Mouse (Mus musculus) kidney, adult 2 months (tissue): ENCODE results near the gene Dnajc14. TPM values are rescaled to one million over a fixed set of nuclear protein-coding genes. Genes with fewer than 3 reads are reported as not detected.
"Not testable (repeated sequence)": the region's sequence is repeated elsewhere in the genome, so short reads cannot be mapped to it uniquely, and the experiment has no call there.

Experiments used
- DNase-seq: peaks from one replicate; pipeline ENCODE4 v3.0.0; 2021
- H3K27ac ChIP-seq: fragments of 200-500 bp; 2 replicates; pipeline ENCODE4 v1.5.1; 2012; ENCODE audit warnings: low read depth, low read length, control low read depth, inconsistent platforms; ENCODE audit not compliant: insufficient read depth
- H3K27me3 ChIP-seq: fragments of 200-500 bp; replicated peaks from 2 replicates; pipeline ENCODE4 v1.6.1; 2012; ENCODE audit warnings: mild to moderate bottlenecking, moderate library complexity, low read length, inconsistent platforms; ENCODE audit not compliant: control insufficient read depth, insufficient read depth
- H3K36me3 ChIP-seq: fragments of 200-500 bp; 2 replicates; pipeline ENCODE4 v1.6.1; 2012; ENCODE audit warnings: mild to moderate bottlenecking, moderate library complexity, low read length, inconsistent platforms; ENCODE audit not compliant: control insufficient read depth, insufficient read depth
- H3K4me1 ChIP-seq: fragments of 200-500 bp; 2 replicates; pipeline ENCODE4 v1.6.1; 2011; ENCODE audit warnings: low read length; ENCODE audit not compliant: control insufficient read depth, insufficient read depth
- H3K4me3 ChIP-seq: fragments of 200-500 bp; 2 replicates; pipeline ENCODE4 v1.5.1; 2011; ENCODE audit warnings: mild to moderate bottlenecking, low read depth, low read length, control low read depth; ENCODE audit not compliant: insufficient read depth
- CTCF ChIP-seq: fragments of 200-500 bp; conservative IDR thresholded peaks from 2 replicates; pipeline ENCODE4 v1.5.1; 2011; ENCODE audit warnings: low read depth, mild to moderate bottlenecking, control low read depth, low read length, moderate library complexity, mixed read lengths; ENCODE audit not compliant: insufficient read depth, insufficient read length
- POLR2A ChIP-seq: fragments of 200-500 bp; IDR thresholded peaks from one replicate; pipeline ENCODE4 v1.6.1; 2011; ENCODE audit warnings: low read depth, low read length, control low read depth
- WGBS: fragments of 180-500 bp; shearing (Covaris S2); methylation state at CpG from one replicate; pipeline ENCODE4 v1.1.7; 2018; 5-methylcytosine and 5-hydroxymethylcytosine counted together
- polyA plus RNA-seq: library from polyadenylated mRNA; depleted of rRNA; stranded (reverse); fragments of >200 nt; gene quantifications from 2 replicates; pipeline ENCODE4 v1.2.3, GENCODE M21; 2012

The Dnajc14 gene
- polyA plus RNA-seq, 1 experiment = 17.3 TPM

- H3K27me3 ChIP-seq = no peaks in the 10 kb centered on the region
- DNase-seq = no peak
- peaks cover 3% of the 10 kb centered on the region; the same call in 1 of the 2 replicates for H3K4me1 ChIP-seq
- no peak overlapping the region for H3K4me3 ChIP-seq
- no peak overlapping the region for H3K27ac ChIP-seq
- no peak for TF ChIP-seq POLR2A
- no peak for TF ChIP-seq CTCF
- no peaks in the 10 kb centered on the region; the same call in 1 of the 2 replicates for H3K36me3 ChIP-seq
- WGBS = 79% methylated on average over 4 of the region's 4 CpGs
These were observed 16.4 kb downstream of the Dnajc14 start for GRCm38 (mm10) chr10:128820217-128820616.

GRCm38 (mm10) chr10:128821358-128822056 lies 17.6 kb downstream of the Dnajc14 start, which contains the start of gene Ormdl2:
Gene Ormdl2 (minus strand): TSS chr10:128821645.
- peak within 1 kb of the TSS; percentile 81 for H3K4me3 ChIP-seq
- DNase-seq = peak; percentile 100
- no peaks in the 10 kb centered on the region for H3K27me3 ChIP-seq
- no peaks in the 10 kb centered on the region; the same call in 1 of the 2 replicates for H3K36me3 ChIP-seq
- TF ChIP-seq POLR2A = peak; percentile 26
- no peak for TF ChIP-seq CTCF
- H3K27ac ChIP-seq = peak within 1 kb of the TSS; percentile 54; the same call in 1 of the 2 replicates
- peaks cover 3% of the 10 kb centered on the region; the same call in 1 of the 2 replicates for H3K4me1 ChIP-seq
- under 1% methylated on average over 46 of the region's 46 CpGs for WGBS

GRCm38 (mm10) chr10:128822135-128822534 lies 18.3 kb downstream of the Dnajc14 start:
- peak overlapping the region; percentile 81 for H3K4me3 ChIP-seq
- H3K27me3 ChIP-seq = no peaks in the 10 kb centered on the region
- no peak for DNase-seq
- WGBS = 2% methylated on average over 13 of the region's 13 CpGs
- no peaks in the 10 kb centered on the region; the same call in 1 of the 2 replicates for H3K36me3 ChIP-seq
- TF ChIP-seq CTCF = no peak
- TF ChIP-seq POLR2A = no peak
- peaks cover 3% of the 10 kb centered on the region; the same call in 1 of the 2 replicates for H3K4me1 ChIP-seq
- H3K27ac ChIP-seq = peak overlapping the region; percentile 54; the same call in 1 of the 2 replicates

GRCm38 (mm10) chr10:128823087-128823486 lies 19.2 kb downstream of the Dnajc14 start:
- H3K27ac ChIP-seq, H3K4me3 ChIP-seq, H3K36me3 ChIP-seq, DNase-seq, H3K4me1 ChIP-seq, H3K27me3 ChIP-seq: not testable (repeated sequence)
- 77% methylated on average over 4 of the region's 4 CpGs for WGBS

GRCm38 (mm10) chr10:128823821-128824220 lies 20.0 kb downstream of the Dnajc14 start:
- Histone ChIP-seq H3K4me1 (peaks cover 3% of the 10 kb centered on the region; the same call in 1 of the 2 replicates), H3K4me3 (no peak overlapping the region), H3K36me3 (no peaks in the 10 kb centered on the region; the same call in 1 of the 2 replicates), H3K27me3 (no peaks in the 10 kb centered on the region), H3K27ac (no peak overlapping the region)
- DNase-seq = no peak
- 92% methylated on average over 9 of the region's 9 CpGs for WGBS
- no peak for TF ChIP-seq CTCF
- no peak for TF ChIP-seq POLR2A

- Histone ChIP-seq H3K27ac (no peak overlapping the region), H3K27me3 (no peaks in the 10 kb centered on the region), H3K4me3 (no peak overlapping the region), H3K4me1 (no peaks in the 10 kb centered on the region), H3K36me3 (peaks cover 3% of the 10 kb centered on the region)
- DNase-seq = no peak
- TF ChIP-seq CTCF (no peak), POLR2A (no peak)
These were observed 33.5 kb downstream of the Dnajc14 start for GRCm38 (mm10) chr10:128837400-128837799.

- no peak overlapping the region for H3K4me3 ChIP-seq
- H3K4me1 ChIP-seq = no peaks in the 10 kb centered on the region
- no peak for TF ChIP-seq CTCF
- TF ChIP-seq POLR2A = no peak
- no peak for DNase-seq
- no peak overlapping the region for H3K27ac ChIP-seq
- peaks cover 8% of the 10 kb centered on the region for H3K36me3 ChIP-seq
- no peaks in the 10 kb centered on the region for H3K27me3 ChIP-seq
These were observed 35.6 kb downstream of the Dnajc14 start for GRCm38 (mm10) chr10:128839434-128839833.
